Mouse (Mus musculus) left cerebral cortex, adult 2 months (tissue): Measurements from ENCODE around the gene Tmem108. TPM values are rescaled to one million over a fixed set of nuclear protein-coding genes. Genes with fewer than 3 reads are reported as not detected.
A peak's percentile ranks its signal among the peaks of the same experiment; 100 is the strongest.

ENCODE experiments used
- DNase-seq, 2 experiments: peaks; one replicate each; pipeline ENCODE4 v3.0.0; 2021 to 2022; ENCODE audit warnings: low spot score in 2 of 2, mixed read lengths in 1 of 2; ENCODE audit errors: extremely low spot score in 1 of 2
- H3K27ac ChIP-seq: fragments of 200-600 bp; 2 replicates; pipeline ENCODE4 v1.8.1; 2022
- H3K4me3 ChIP-seq: fragments of 200-600 bp; 2 replicates; pipeline ENCODE4 v1.8.1; 2022
- CTCF ChIP-seq: fragments of 200-600 bp; IDR thresholded peaks from 2 replicates; pipeline ENCODE4 v1.8.1; 2022; ENCODE audit warnings: antibody characterized with exemption, mild to moderate bottlenecking, moderate library complexity
- intact Hi-C: fragments of 180-260 bp; cut with DNase I; formaldehyde crosslinking; loops from one replicate; pipeline ENCODE4 v1.15.1; 2025
- total RNA-seq, 2 experiments: library from RNA; stranded (reverse); gene quantifications; 2 replicates each; pipeline ENCODE4 v1.2.3; 2021

Gene Tmem108
- total RNA-seq, 2 experiments from 2014 or later = 30.3 to 31.1 TPM

- TF ChIP-seq CTCF = no peak
- intact Hi-C loops = loop anchor here (1.0 to 2.0 kb wide), 3 partner anchors 129 to 379 kb away; partner anchors contain the start of gene Nphp3
- H3K4me3 ChIP-seq = no peak overlapping the region
- peak; percentile 33 to 60 for DNase-seq
- no peak overlapping the region for H3K27ac ChIP-seq
Measured at GRCm38 (mm10) chr9:103623560-103624316, 137.9 kb downstream of the Tmem108 start.

- no peak overlapping the region for H3K4me3 ChIP-seq
- no peak overlapping the region for H3K27ac ChIP-seq
Measured at GRCm38 (mm10) chr9:103622988-103623387, 138.6 kb downstream of the Tmem108 start.

GRCm38 (mm10) chr9:103621870-103622269, 139.8 kb downstream of the Tmem108 start:
- no peak for TF ChIP-seq CTCF
- DNase-seq = no peak
- no peak overlapping the region for H3K4me3 ChIP-seq
- intact Hi-C loops = loop anchor here (2.0 kb wide), 1 partner anchor 127 kb away; no protein-coding TSS in a partner anchor
- H3K27ac ChIP-seq = no peak overlapping the region

More at GRCm38 (mm10) chr9:103622988-103623387, 138.6 kb downstream of the Tmem108 start:
- no peak for DNase-seq
- intact Hi-C loops = loop anchor here (2.0 kb wide), 1 partner anchor 128 kb away; no protein-coding TSS in a partner anchor
- no peak for TF ChIP-seq CTCF

- Histone ChIP-seq H3K4me3 (no peak overlapping the region), H3K27ac (no peak overlapping the region)
- intact Hi-C loops = no loop called here
- DNase-seq = no peak
- no peak for TF ChIP-seq CTCF
Measured at GRCm38 (mm10) chr9:103620517-103621212, 141.0 kb downstream of the Tmem108 start.

GRCm38 (mm10) chr9:103614260-103614659, 147.4 kb downstream of the Tmem108 start:
- Histone ChIP-seq H3K4me3 (no peak overlapping the region), H3K27ac (no peak overlapping the region)
- TF ChIP-seq CTCF = no peak
- intact Hi-C loops = no loop called here
- no peak for DNase-seq

GRCm38 (mm10) chr9:103608161-103609058, 153.2 kb downstream of the Tmem108 start:
- no peak for DNase-seq
- Histone ChIP-seq H3K27ac (no peak overlapping the region), H3K4me3 (no peak overlapping the region)
- intact Hi-C loops = no loop called here
- TF ChIP-seq CTCF = no peak

GRCm38 (mm10) chr9:103606056-103606455, 155.6 kb downstream of the Tmem108 start:
- no peak for TF ChIP-seq CTCF
- intact Hi-C loops = no loop called here
- DNase-seq = no peak
- H3K4me3 ChIP-seq = no peak overlapping the region
- no peak overlapping the region for H3K27ac ChIP-seq

- TF ChIP-seq CTCF = no peak
- intact Hi-C loops = no loop called here
Measured at GRCm38 (mm10) chr9:103603792-103604191, 157.8 kb downstream of the Tmem108 start.

GRCm38 (mm10) chr9:103601878-103602277, 159.8 kb downstream of the Tmem108 start:
- Histone ChIP-seq H3K27ac (no peak overlapping the region), H3K4me3 (no peak overlapping the region)
- DNase-seq = no peak
- TF ChIP-seq CTCF = no peak
- intact Hi-C loops = no loop called here

More at GRCm38 (mm10) chr9:103603792-103604191, 157.8 kb downstream of the Tmem108 start:
- Histone ChIP-seq H3K27ac (no peak overlapping the region), H3K4me3 (no peak overlapping the region)
- no peak for DNase-seq

- TF ChIP-seq CTCF = peak; percentile 39
- DNase-seq = no peak
- Histone ChIP-seq H3K27ac (no peak overlapping the region), H3K4me3 (no peak overlapping the region)
- intact Hi-C loops = no loop called here
Measured at GRCm38 (mm10) chr9:103600834-103601233, 160.8 kb downstream of the Tmem108 start.

- no peak for DNase-seq
- no peak overlapping the region for H3K27ac ChIP-seq
- no peak for TF ChIP-seq CTCF
- no peak overlapping the region for H3K4me3 ChIP-seq
- intact Hi-C loops = loop anchor here (5.0 kb wide), 1 partner anchor 98 kb away; no protein-coding TSS in a partner anchor
Measured at GRCm38 (mm10) chr9:103599908-103600307, 161.7 kb downstream of the Tmem108 start.
